Mouse (Mus musculus) C2C12 (cell line): ENCODE results near the gene Psme2. TPM values are rescaled to one million over a fixed set of nuclear protein-coding genes. Genes with fewer than 3 reads are reported as not detected.

ENCODE experiments used
- H3K27me3 ChIP-seq: one replicate; pipeline ENCODE4 v1.6.1; 2011; ENCODE audit not compliant: control insufficient read depth, insufficient read depth, insufficient read length
- H3K36me3 ChIP-seq: one replicate; pipeline ENCODE4 v1.6.1; 2011; ENCODE audit not compliant: control insufficient read depth, insufficient read depth
- H3K4me3 ChIP-seq: one replicate; pipeline ENCODE4 v1.5.1; 2011; ENCODE audit warnings: mild to moderate bottlenecking, control low read depth; ENCODE audit not compliant: poor library complexity, insufficient read depth, severe bottlenecking
- H3K79me2 ChIP-seq: one replicate; pipeline ENCODE4 v1.6.1; 2011; ENCODE audit not compliant: control insufficient read depth, insufficient read depth
- H3K79me3 ChIP-seq: one replicate; pipeline ENCODE4 v1.6.1; 2011; ENCODE audit warnings: low read depth, control low read depth
- H3ac ChIP-seq: one replicate; pipeline ENCODE3; 2011; ENCODE audit warnings: low read depth; ENCODE audit not compliant: control insufficient read depth, insufficient read length
- CEBPB ChIP-seq: IDR thresholded peaks from one replicate; pipeline ENCODE4 v1.6.1; 2011; ENCODE audit warnings: low read depth, mild to moderate bottlenecking, control low read depth, moderate library complexity
- CTCF ChIP-seq: IDR thresholded peaks from one replicate; pipeline ENCODE4 v1.5.1; 2011; ENCODE audit not compliant: control insufficient read depth, insufficient read depth, insufficient read length
- FOSL1 ChIP-seq: IDR thresholded peaks from one replicate; pipeline ENCODE4 v1.8.0; 2011; ENCODE audit warnings: mild to moderate bottlenecking, low read length; ENCODE audit not compliant: poor library complexity, insufficient read depth, severe bottlenecking
- MAX ChIP-seq: IDR thresholded peaks from one replicate; pipeline ENCODE4 v1.6.1; 2011; ENCODE audit warnings: mild to moderate bottlenecking, control low read depth
- MYOD1 ChIP-seq: IDR thresholded peaks from one replicate; pipeline ENCODE4 v1.6.1; 2011; ENCODE audit warnings: low read depth; ENCODE audit not compliant: control insufficient read depth, insufficient read length
- MYOG ChIP-seq: IDR thresholded peaks from one replicate; pipeline ENCODE4 v1.6.1; 2011; ENCODE audit not compliant: control insufficient read depth, insufficient read length; ENCODE audit errors: extremely low read depth
- USF1 ChIP-seq: IDR thresholded peaks from one replicate; pipeline ENCODE4 v1.6.1; 2011; ENCODE audit warnings: low read depth, mild to moderate bottlenecking, control low read depth, moderate library complexity
- polyA plus RNA-seq: library from polyadenylated mRNA; unstranded; fragments of >200 nt; fragmentation: generic; extraction: Trizol; gene quantifications from one replicate; pipeline ENCODE4 v1.2.1, GENCODE M21; 2012; ENCODE audit warnings: missing spikeins

The Psme2 gene
- polyA plus RNA-seq, 1 experiment, result 110 TPM

DNA sequence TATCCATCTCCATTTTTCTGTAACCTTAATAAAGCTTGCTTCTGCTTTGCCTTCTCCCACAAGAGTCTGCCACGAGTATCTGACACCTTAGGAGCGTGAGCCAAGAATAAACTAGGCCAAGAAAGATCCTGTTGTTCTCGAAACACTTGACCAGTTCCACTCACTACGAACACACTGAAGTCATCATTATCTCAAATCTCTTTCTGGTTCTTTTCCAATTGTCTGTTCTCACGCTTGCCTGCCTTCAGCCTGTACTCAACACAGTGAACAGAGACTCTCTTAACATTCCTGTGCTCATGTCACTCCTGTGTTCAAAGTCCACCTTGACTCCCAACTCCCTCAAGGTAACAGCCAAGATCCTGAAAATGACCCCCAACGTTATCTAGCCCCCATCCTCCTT, 22.4 kb upstream of the Psme2 start:
- no peak overlapping the region for H3ac ChIP-seq
- H3K4me3 ChIP-seq, result no peak overlapping the region
- TF ChIP-seq USF1 (no peak), MYOG (no peak), MAX (no peak)
- H3K36me3 ChIP-seq, result peaks cover 14% of the 10 kb centered on the region
- no peaks in the 10 kb centered on the region for H3K79me3 ChIP-seq
- H3K79me2 ChIP-seq, result no peaks in the 10 kb centered on the region
- H3K27me3 ChIP-seq, result no peaks in the 10 kb centered on the region

DNA sequence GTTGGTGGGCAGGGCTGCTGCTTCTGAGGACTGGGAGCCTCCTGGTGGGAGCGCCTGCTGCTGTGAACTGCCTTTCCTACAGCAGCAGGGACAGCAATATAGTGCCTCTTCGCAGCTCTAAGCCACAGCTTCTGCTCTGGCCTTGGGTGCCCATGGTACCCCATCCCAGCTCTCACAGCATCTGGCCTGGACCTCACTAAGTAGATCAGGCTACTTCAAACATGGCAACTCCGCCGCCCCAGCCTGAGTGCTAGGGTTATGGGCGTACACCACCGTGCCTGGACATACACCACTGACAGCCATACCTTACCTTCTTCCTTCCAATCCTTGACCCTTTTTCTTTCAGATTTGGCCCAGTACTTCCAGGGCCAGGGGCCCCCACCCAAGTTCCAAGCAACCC, 17.4 kb upstream of the Psme2 start:
- H3K79me2 ChIP-seq, result no peaks in the 10 kb centered on the region
- TF ChIP-seq MAX (no peak), MYOG (no peak), USF1 (no peak), MYOD1 (no peak), CEBPB (no peak), FOSL1 (no peak), CTCF (no peak)
- no peak overlapping the region for H3K4me3 ChIP-seq
- no peaks in the 10 kb centered on the region for H3K27me3 ChIP-seq
- no peak overlapping the region for H3ac ChIP-seq
- H3K36me3 ChIP-seq, result peaks cover 42% of the 10 kb centered on the region
- no peaks in the 10 kb centered on the region for H3K79me3 ChIP-seq

DNA sequence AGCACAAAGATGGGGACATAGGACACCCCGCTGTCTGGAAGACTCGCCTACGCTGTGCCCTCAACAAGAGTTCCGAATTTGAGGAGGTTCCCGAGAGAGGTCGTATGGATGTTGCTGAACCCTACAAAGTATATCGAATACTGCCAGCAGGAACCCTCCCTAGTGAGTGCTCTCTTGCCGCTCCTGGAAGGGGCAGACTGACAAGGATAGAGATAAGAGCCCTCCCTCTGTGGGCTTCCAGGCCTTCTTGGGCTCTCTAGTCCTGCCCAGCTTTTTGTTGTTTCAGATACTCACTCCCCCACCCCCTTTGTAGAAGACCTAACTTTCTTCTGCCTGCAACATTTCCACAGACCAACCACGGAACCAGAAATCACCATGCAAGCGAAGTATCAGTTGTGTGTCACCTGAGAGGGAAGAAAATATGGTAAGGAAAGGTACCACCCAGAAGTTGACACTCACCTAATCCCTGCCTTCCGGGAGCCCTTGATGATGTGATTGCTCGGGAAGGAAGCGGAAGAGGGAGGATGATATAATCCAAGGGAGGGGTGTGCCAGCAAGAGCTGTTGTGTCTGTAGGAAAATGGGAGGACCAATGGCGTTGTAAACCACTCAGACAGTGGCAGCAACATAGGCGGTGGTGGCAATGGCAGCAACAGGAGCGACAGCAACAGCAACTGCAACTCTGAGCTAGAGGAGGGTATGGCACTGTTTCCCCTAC, 15.0 kb upstream of the Psme2 start:
- Histone ChIP-seq H3K79me3 (no peaks in the 10 kb centered on the region), H3K36me3 (peaks cover 60% of the 10 kb centered on the region), H3ac (no peak overlapping the region), H3K27me3 (no peaks in the 10 kb centered on the region), H3K79me2 (no peaks in the 10 kb centered on the region), H3K4me3 (no peak overlapping the region)
- no peak for TF ChIP-seq MAX
- no peak for TF ChIP-seq MYOG
- no peak for TF ChIP-seq FOSL1
- no peak for TF ChIP-seq MYOD1
- no peak for TF ChIP-seq CEBPB
- no peak for TF ChIP-seq USF1
- TF ChIP-seq CTCF, result no peak

DNA sequence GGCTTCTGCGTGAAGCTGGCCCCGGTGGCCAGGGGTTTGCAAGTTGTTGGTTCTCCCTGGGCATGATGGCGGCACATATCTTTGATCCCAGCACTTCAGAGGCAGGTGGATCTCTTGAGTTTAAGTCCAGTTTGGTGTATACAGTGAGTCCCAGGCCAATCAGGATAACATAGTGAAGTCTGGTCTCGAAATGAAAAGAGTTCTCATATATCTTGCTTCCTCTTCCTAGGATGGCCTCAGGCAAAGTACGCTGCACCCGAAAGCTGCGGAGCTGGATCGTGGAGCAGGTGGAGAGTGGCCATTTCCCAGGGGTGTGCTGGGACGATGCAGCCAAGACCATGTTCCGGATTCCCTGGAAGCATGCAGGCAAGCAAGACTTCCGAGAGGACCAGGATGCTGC, 13.9 kb upstream of the Psme2 start:
- Histone ChIP-seq H3K79me2 (no peaks in the 10 kb centered on the region), H3K4me3 (no peak overlapping the region), H3K79me3 (no peaks in the 10 kb centered on the region), H3ac (no peak overlapping the region), H3K36me3 (peaks cover 70% of the 10 kb centered on the region), H3K27me3 (no peaks in the 10 kb centered on the region)
- TF ChIP-seq USF1, result no peak
- no peak for TF ChIP-seq CEBPB
- no peak for TF ChIP-seq CTCF
- no peak for TF ChIP-seq MYOD1
- no peak for TF ChIP-seq FOSL1
- TF ChIP-seq MYOG, result no peak
- no peak for TF ChIP-seq MAX

DNA sequence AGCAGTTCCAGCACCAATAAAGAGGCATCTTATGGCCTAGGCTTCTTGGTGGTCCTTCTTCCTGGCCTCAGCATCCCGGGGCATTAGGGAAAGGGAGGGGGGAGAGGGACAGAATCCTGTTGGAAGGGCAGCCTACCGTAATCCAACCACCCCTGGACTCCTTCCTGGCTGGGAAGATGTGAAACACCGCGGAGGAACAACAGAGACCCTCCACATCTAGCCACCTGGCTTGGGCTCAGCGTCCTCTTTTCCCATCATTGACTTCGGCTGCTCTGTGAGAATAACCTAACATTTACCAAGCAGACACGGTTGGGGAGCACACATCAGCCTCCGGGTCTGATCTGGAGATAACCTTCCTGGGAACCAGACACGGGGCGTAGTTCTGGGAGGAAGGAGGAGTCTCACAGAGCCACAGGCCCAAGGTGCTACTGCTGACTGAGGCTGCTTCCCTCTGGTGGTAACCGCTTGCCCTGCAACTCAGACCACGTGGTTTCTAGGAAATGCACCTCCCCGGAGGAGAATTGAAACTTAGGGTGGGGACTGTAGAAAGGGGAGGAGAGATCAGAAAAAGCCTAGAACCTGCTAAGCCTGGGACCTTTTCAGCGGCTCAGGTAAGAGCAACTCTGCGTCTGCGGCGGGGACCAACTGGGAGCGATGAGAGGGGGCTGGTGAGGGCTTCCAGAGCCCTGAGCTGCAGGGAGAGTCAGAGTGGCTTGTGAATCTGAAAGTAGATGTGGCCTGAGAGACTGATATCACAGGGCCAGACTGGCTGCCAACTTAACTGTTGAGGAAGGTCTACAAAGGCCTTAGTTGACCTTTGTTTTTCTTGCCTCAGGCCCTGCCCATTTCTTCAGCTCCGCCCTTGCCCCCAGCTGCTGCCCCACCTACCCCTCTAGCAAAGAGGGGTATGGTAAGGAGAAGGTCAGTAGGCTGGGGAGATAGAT, 13.0 kb upstream of the Psme2 start:
- no peak overlapping the region for H3K4me3 ChIP-seq
- no peaks in the 10 kb centered on the region for H3K27me3 ChIP-seq
- H3K79me2 ChIP-seq, result no peaks in the 10 kb centered on the region
- TF ChIP-seq MYOG (no peak), CEBPB (no peak), MAX (peak; percentile 75), USF1 (peak; percentile 89), FOSL1 (no peak), CTCF (peak; percentile 61), MYOD1 (no peak)
- peaks cover 70% of the 10 kb centered on the region for H3K36me3 ChIP-seq
- H3ac ChIP-seq, result no peak overlapping the region
- H3K79me3 ChIP-seq, result no peaks in the 10 kb centered on the region
